Mouse (Mus musculus) forebrain, embryonic 15.5 days (tissue): Measurements from ENCODE around the gene Olfr639. TPM values are rescaled to one million over a fixed set of nuclear protein-coding genes. Genes with fewer than 3 reads are reported as not detected.
"Not testable (repeated sequence)": the region's sequence is repeated elsewhere in the genome, so short reads cannot be mapped to it uniquely, and the experiment has no call there.

Experiments used
- ATAC-seq: fragments of 200-750 bp; cut with Nextera tagmentation; replicated peaks from 2 replicates; pipeline ENCODE4 v1.8.0; 2017; ENCODE audit warnings: mild to moderate bottlenecking, moderate TSS enrichment, moderate library complexity
- H3K27ac ChIP-seq: fragments of 300-500 bp; sonication (generic); replicated peaks from 2 replicates; pipeline ENCODE4 v1.5.1; 2015; ENCODE audit warnings: mild to moderate bottlenecking, inconsistent platforms
- H3K27me3 ChIP-seq: fragments of 300-500 bp; sonication (generic); 2 replicates; pipeline ENCODE4 v1.6.1; 2015; ENCODE audit warnings: inconsistent platforms
- H3K36me3 ChIP-seq: fragments of 300-500 bp; sonication (generic); 2 replicates; pipeline ENCODE4 v1.6.1; 2015; ENCODE audit warnings: mild to moderate bottlenecking, inconsistent platforms
- H3K4me1 ChIP-seq: fragments of 300-500 bp; sonication (generic); 2 replicates; pipeline ENCODE4 v1.6.1; 2015; ENCODE audit warnings: inconsistent platforms
- H3K4me2 ChIP-seq: fragments of 300-500 bp; sonication (generic); replicated peaks from 2 replicates; pipeline ENCODE4 v1.6.1; 2015; ENCODE audit warnings: mild to moderate bottlenecking, inconsistent platforms
- H3K4me3 ChIP-seq: fragments of 300-500 bp; sonication (generic); 2 replicates; pipeline ENCODE4 v1.5.1; 2015; ENCODE audit warnings: mild to moderate bottlenecking, inconsistent platforms
- H3K9ac ChIP-seq: fragments of 300-500 bp; sonication (generic); replicated peaks from 2 replicates; pipeline ENCODE4 v1.6.1; 2015; ENCODE audit warnings: mild to moderate bottlenecking, inconsistent platforms
- H3K9me3 ChIP-seq: fragments of 300-500 bp; sonication (generic); 2 replicates; pipeline ENCODE4 v1.6.1; 2016; ENCODE audit warnings: inconsistent platforms
- WGBS: fragments of 180-500 bp; shearing (Covaris S2); methylation state at CpG from one replicate; pipeline ENCODE4 v1.1.7; 2015; ENCODE audit warnings: mixed read lengths; 5-methylcytosine and 5-hydroxymethylcytosine counted together
- polyA plus RNA-seq: library from polyadenylated mRNA; unstranded; fragments of >200 nt; fragmentation: Nextera tagmentation; extraction: Ambion mirVana; gene quantifications from 2 replicates; pipeline ENCODE4 v1.2.1, GENCODE M21; 2015

Gene Olfr639
- polyA plus RNA-seq, 1 experiment from 2014 or later, result not detected

- H3K9ac ChIP-seq, result no peak within 1 kb of the TSS
- no peak within 1 kb of the TSS for H3K4me3 ChIP-seq
- ATAC-seq, result no peak
- no peak within 1 kb of the TSS for H3K27ac ChIP-seq
- no peak within 1 kb of the TSS for H3K4me2 ChIP-seq
- H3K27me3 ChIP-seq, result no peaks in the 10 kb centered on the region
- WGBS, result 71% methylated on average over 1 of the region's 1 CpGs
- no peaks in the 10 kb centered on the region for H3K9me3 ChIP-seq
- no peaks in the 10 kb centered on the region for H3K4me1 ChIP-seq
- no peaks in the 10 kb centered on the region for H3K36me3 ChIP-seq
Measured at GRCm38 (mm10) chr7:103970852-103971251, 46.3 kb downstream of the Olfr639 start, which contains the start of gene Olfr635. TSS of gene Olfr635 (plus strand) at chr7:103971152.

- H3K27me3 ChIP-seq, H3K36me3 ChIP-seq, H3K4me1 ChIP-seq, H3K4me2 ChIP-seq, H3K27ac ChIP-seq, H3K9me3 ChIP-seq, H3K9ac ChIP-seq, H3K4me3 ChIP-seq, ATAC-seq: not testable (repeated sequence)
- 97% methylated on average over 22 of the region's 22 CpGs for WGBS
Measured at GRCm38 (mm10) chr7:103966873-103967272, 50.2 kb downstream of the Olfr639 start.

Other genes with a start within 250 kb of the Olfr639 start
- not detected in 2 replicates for gene Olfr69, start 245.7 kb downstream of the Olfr639 start, polyA plus RNA-seq
- gene Olfr68, start 237.6 kb downstream of the Olfr639 start, polyA plus RNA-seq, result not detected in 2 replicates
- gene Olfr67, start 225.5 kb downstream of the Olfr639 start, polyA plus RNA-seq, result not detected in 2 replicates
- 1,298 and 1,407 TPM in 2 replicates for gene Hbb-bt, start 203.3 kb downstream of the Olfr639 start, polyA plus RNA-seq
- gene Hbb-bs, start 189.2 kb downstream of the Olfr639 start, polyA plus RNA-seq, result 3,597 and 4,102 TPM in 2 replicates
- gene Hbb-bh2, start 176.8 kb downstream of the Olfr639 start, polyA plus RNA-seq, result not detected in 2 replicates
- gene Hbb-bh1, start 174.1 kb downstream of the Olfr639 start, polyA plus RNA-seq, result 1.1 and 2.1 TPM in 2 replicates
- 114 and 201 TPM in 2 replicates for gene Hbb-y, start 164.1 kb downstream of the Olfr639 start, polyA plus RNA-seq
- not detected in 2 replicates for gene Olfr66, start 131.1 kb downstream of the Olfr639 start, polyA plus RNA-seq
- gene Olfr64, start 122.8 kb downstream of the Olfr639 start, polyA plus RNA-seq, result not detected in 2 replicates
- not detected in 2 replicates for gene Olfr65, start 113.8 kb downstream of the Olfr639 start, polyA plus RNA-seq
- gene Olfr631, start 88.5 kb downstream of the Olfr639 start, polyA plus RNA-seq, result not detected in 2 replicates
- gene Olfr632, start 83.0 kb downstream of the Olfr639 start, polyA plus RNA-seq, result not detected in 2 replicates
- not detected in 2 replicates for gene Olfr633, start 72.9 kb downstream of the Olfr639 start, polyA plus RNA-seq
- not detected in 2 replicates for gene Olfr635, start 46.2 kb downstream of the Olfr639 start, polyA plus RNA-seq
- not detected in 2 replicates for gene Olfr638, start 18.6 kb downstream of the Olfr639 start, polyA plus RNA-seq
- not detected in 2 replicates for gene Olfr640, start 8.3 kb upstream of the Olfr639 start, polyA plus RNA-seq
- not detected in 2 replicates for gene Olfr641, start 18.1 kb upstream of the Olfr639 start, polyA plus RNA-seq
- not detected in 2 replicates for gene Olfr642, start 35.4 kb upstream of the Olfr639 start, polyA plus RNA-seq
- not detected in 2 replicates for gene 4930516K23Rik, start 44.1 kb upstream of the Olfr639 start, polyA plus RNA-seq
- not detected in 2 replicates for gene Olfr644, start 54.6 kb upstream of the Olfr639 start, polyA plus RNA-seq
- gene Olfr645, start 68.2 kb upstream of the Olfr639 start, polyA plus RNA-seq, result not detected in 2 replicates
- gene Olfr646, start 87.6 kb upstream of the Olfr639 start, polyA plus RNA-seq, result not detected in 2 replicates
- gene Ubqln5, start 112.5 kb upstream of the Olfr639 start, polyA plus RNA-seq, result not detected in 2 replicates
- gene Olfr643, start 120.1 kb upstream of the Olfr639 start, polyA plus RNA-seq, result not detected in 2 replicates
- gene Ubqln3, start 126.0 kb upstream of the Olfr639 start, polyA plus RNA-seq, result not detected in 2 replicates
- gene Ubqlnl, start 133.3 kb upstream of the Olfr639 start, polyA plus RNA-seq, result not detected in 2 replicates
- not detected in 2 replicates for gene Olfm5, start 147.5 kb upstream of the Olfr639 start, polyA plus RNA-seq
- 0.33 and 0.47 TPM in 2 replicates for gene Olfr648, start 166.1 kb upstream of the Olfr639 start, polyA plus RNA-seq
- gene Olfr649, start 178.7 kb upstream of the Olfr639 start, polyA plus RNA-seq, result not detected in 2 replicates
- gene Trim6, start 201.5 kb upstream of the Olfr639 start, polyA plus RNA-seq, result 0.24 and 0.34 TPM in 2 replicates
- 0.46 and 0.62 TPM in 2 replicates for gene Trim34a, start 227.2 kb upstream of the Olfr639 start, polyA plus RNA-seq